Mouse (Mus musculus): ENCODE data around the gene Dnah2.

GRCm38 (mm10) chr11:69582230-69582805, 33.4 kb upstream of the Dnah2 start:
- no peak for TF ChIP-seq CTCF (IDR thresholded peaks at IDR 0.05; ENCODE audit: control insufficient read depth, insufficient read depth, low read length)
- no peak for TF ChIP-seq POLR2A (IDR thresholded peaks at IDR 0.05; ENCODE audit: borderline replicate concordance, control insufficient read depth, low read depth, low read length)
